Mouse (Mus musculus): ENCODE results near the gene Cpt1a. TPM values are rescaled to one million over a fixed set of nuclear protein-coding genes. Genes with fewer than 3 reads are reported as not detected.

Cpt1a gene
- polyA plus RNA-seq, 1 experiment, result 23.1 TPM

DNA sequence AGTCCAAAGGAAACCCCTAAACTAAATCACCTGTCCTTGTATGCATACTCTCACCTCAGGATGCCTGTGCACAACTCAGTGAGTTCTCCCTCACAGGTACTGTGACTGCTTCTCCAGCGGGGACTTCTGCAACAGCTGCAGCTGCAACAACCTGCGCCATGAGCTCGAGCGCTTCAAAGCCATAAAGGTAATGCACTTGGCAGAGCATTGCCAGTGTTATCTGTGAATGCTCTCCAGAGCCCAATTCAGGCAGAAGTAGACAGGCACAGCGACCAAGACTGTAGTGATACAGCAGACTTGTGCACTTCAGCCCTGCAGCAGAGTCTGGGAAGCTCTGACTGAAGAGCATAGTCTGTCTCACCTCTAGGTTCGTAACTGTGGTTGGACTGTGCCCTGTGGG is 80.3 kb downstream of the Cpt1a start:
- no peak for DNase-seq (ENCODE audit: low read depth)
- no peak for TF ChIP-seq CTCF (IDR thresholded peaks at IDR 0.05; ENCODE audit: borderline replicate concordance, extremely low read depth, insufficient read depth, insufficient read length)
- no peak for TF ChIP-seq POLR2A (IDR thresholded peaks at IDR 0.05; ENCODE audit: borderline replicate concordance, extremely low read depth, insufficient read depth, insufficient read length, poor library complexity, severe bottlenecking)

DNA sequence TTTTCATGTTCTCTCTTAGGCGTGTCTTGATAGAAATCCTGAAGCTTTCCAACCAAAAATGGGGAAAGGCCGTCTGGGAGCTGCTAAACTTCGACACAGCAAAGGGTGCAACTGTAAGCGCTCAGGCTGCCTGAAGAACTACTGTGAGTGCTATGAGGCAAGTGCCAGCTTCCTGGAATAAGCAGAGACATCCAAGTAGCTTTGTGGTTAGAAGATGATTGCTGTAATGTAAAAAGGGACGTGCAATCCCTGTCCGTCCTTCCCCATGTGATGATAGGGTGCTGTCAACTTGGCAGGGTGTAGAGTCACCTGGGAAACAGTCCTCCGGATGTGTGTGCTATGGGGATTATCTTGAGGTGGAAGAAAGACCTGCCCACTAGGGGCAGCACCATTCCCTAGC is 81.9 kb downstream of the Cpt1a start:
- no peak for DNase-seq (ENCODE audit: low read depth)
- no peak for TF ChIP-seq CTCF (IDR thresholded peaks at IDR 0.05; ENCODE audit: borderline replicate concordance, extremely low read depth, insufficient read depth, insufficient read length)
- TF ChIP-seq POLR2A (IDR thresholded peaks at IDR 0.05; ENCODE audit: borderline replicate concordance, extremely low read depth, insufficient read depth, insufficient read length, poor library complexity, severe bottlenecking), result no peak

DNA sequence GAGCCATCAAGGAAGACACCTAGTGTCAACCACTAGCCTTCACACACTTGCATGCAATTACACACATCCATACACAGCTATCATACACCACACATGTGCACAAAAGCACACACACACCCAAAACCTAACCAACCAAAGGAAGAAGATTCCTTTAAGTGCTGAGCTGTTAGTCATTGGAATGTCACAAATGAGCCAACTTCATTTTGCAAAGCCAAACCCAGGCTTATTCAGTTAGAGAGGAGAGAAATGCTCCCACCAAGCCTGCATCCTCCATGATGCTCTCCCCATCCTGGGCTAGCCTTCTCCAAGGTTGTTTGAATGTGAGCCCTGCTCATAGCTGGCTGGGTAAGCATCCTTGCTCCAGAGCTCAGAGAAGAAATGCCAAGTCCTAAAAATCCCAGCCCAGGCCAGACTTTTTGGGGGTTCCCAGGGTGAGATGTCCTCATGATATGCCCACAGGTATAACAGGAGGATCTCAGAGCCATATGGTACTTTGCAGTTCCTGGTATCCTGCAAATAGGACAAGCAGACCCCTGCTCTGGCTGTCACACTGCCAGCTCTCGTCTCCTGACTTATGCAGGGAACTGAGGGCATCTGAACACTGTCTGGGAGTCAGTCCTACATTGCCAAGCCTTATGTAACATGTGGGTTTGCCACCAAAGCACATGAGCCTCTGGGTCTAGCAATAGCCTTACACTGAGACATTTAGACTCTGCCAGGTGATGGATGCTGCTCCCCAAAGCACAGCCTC is 83.6 kb downstream of the Cpt1a start:
- no peak for TF ChIP-seq POLR2A (IDR thresholded peaks at IDR 0.05; ENCODE audit: borderline replicate concordance, extremely low read depth, insufficient read depth, insufficient read length, poor library complexity, severe bottlenecking)
- TF ChIP-seq CTCF (IDR thresholded peaks at IDR 0.05; ENCODE audit: borderline replicate concordance, extremely low read depth, insufficient read depth, insufficient read length), result no peak
- DNase-seq (ENCODE audit: low read depth), result no peak

DNA sequence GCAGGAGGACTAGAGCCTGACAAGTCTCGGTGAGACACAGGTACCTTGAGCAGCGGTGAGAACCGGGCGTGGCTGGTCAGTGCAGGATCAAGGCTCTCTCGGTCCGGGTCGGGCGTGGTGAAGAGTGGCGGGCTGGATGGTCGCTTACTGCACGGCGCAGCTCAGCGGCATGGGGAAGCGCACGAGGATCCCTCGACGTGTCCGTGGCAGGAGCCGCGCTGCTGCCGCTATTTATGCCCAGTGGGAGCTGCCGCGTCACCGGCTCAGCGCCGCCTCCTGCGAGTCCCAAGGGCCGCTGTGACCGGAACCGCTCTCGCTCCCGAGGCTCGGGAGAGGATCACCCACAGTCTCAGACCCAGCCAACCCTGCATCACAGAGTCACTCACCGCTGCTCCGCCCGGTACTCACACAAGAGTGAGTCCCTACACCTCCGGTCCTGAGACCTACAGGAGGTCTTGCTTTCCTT is 92.2 kb downstream of the Cpt1a start, which contains the start of gene Gal:
Gene Gal, minus strand, starts transcription at position 277 of the 466 bp plus-strand sequence.
- TF ChIP-seq CTCF (IDR thresholded peaks at IDR 0.05; ENCODE audit: borderline replicate concordance, extremely low read depth, insufficient read depth, insufficient read length) (no peak), POLR2A (IDR thresholded peaks at IDR 0.05; ENCODE audit: borderline replicate concordance, extremely low read depth, insufficient read depth, insufficient read length, poor library complexity, severe bottlenecking) (no peak)
- DNase-seq (ENCODE audit: low read depth), result peak; percentile 28

DNA sequence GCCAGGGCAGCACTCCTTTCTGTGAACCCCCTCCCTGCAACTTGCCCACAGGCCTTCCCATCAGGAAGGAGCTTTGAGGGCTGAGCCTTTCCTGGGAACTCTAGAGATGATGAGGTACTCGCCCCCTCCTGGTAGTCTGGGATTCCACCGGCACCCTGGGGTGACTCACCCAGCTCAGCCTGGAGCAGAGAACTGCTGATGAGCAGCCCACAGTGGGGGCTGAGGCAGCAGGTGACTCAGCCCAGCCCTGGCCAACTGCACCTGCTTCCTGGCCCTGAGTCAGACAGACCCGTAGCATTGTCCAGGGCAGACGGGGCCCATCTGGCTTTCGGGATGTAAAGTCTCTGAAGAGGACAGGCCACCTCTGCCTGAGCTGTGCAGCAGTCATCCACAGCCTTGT is 97.1 kb downstream of the Cpt1a start:
- no peak for DNase-seq (ENCODE audit: low read depth)
- TF ChIP-seq POLR2A (IDR thresholded peaks at IDR 0.05; ENCODE audit: borderline replicate concordance, extremely low read depth, insufficient read depth, insufficient read length, poor library complexity, severe bottlenecking) (no peak), CTCF (IDR thresholded peaks at IDR 0.05; ENCODE audit: borderline replicate concordance, extremely low read depth, insufficient read depth, insufficient read length) (no peak)

DNA sequence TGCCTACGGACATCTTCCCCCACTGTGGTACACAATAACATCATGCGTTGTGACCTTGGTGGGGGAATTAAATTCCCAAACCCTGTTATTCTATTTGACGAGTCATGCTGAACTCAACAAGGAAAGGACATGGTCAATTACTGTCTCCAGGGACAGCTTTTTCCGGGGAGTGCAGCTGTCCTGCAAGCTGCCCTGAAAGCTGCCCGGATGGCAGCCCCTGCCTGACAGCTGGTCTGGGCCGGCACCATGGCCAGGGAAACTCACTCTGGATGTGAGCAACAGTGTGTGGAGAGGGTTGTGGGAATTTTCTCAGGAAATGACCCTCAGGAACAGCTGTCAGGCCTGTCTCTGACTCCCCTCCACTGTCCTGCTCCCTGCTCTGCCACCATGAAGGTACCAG is 100.4 kb downstream of the Cpt1a start:
- TF ChIP-seq POLR2A (IDR thresholded peaks at IDR 0.05; ENCODE audit: borderline replicate concordance, extremely low read depth, insufficient read depth, insufficient read length, poor library complexity, severe bottlenecking) (no peak), CTCF (IDR thresholded peaks at IDR 0.05; ENCODE audit: borderline replicate concordance, extremely low read depth, insufficient read depth, insufficient read length) (no peak)
- DNase-seq (ENCODE audit: low read depth), result peak; percentile 31

DNA sequence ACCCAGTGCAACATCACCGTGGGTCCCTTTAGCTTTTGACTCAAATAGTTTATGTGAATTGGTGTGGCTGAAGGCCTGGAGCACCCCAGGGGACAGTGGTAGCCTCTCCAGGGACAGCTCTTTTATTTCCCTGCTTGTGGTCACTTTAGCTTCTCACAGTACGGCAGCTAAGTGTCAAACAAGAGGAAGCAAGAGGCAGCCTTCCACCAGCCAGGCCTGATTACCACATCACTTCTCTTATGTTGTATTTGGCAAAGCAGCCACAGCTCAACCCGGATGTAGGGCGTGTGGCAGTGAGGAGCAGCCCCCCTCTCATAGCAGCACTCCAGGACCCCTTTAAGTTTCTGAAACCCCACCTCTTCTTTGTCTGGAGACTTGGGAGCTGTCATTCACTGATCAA is 100.8 kb downstream of the Cpt1a start:
- no peak for DNase-seq (ENCODE audit: low read depth)
- TF ChIP-seq POLR2A (IDR thresholded peaks at IDR 0.05; ENCODE audit: borderline replicate concordance, extremely low read depth, insufficient read depth, insufficient read length, poor library complexity, severe bottlenecking), result no peak
- TF ChIP-seq CTCF (IDR thresholded peaks at IDR 0.05; ENCODE audit: borderline replicate concordance, extremely low read depth, insufficient read depth, insufficient read length), result no peak

DNA sequence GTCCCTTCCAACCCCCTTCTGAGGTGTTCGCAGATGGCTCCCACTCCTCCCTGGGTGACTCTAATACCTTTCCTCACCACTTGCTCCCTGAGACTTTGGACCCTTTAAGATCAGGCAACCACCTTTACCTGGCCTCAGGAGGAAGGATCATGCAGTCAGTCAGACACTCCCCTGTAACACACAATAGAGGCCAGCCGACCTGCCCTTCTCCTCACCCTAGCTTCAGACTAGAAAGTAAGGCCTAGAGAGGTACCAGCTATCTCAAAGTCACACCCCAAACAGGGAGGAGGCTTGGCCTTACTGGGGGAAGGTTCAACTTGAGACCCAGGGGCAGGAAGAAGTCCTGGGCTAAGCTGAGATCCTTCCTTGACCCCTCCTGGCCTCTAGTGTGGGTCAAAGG is 102.1 kb downstream of the Cpt1a start:
- TF ChIP-seq CTCF (IDR thresholded peaks at IDR 0.05; ENCODE audit: borderline replicate concordance, extremely low read depth, insufficient read depth, insufficient read length) (no peak), POLR2A (IDR thresholded peaks at IDR 0.05; ENCODE audit: borderline replicate concordance, extremely low read depth, insufficient read depth, insufficient read length, poor library complexity, severe bottlenecking) (no peak)

DNA sequence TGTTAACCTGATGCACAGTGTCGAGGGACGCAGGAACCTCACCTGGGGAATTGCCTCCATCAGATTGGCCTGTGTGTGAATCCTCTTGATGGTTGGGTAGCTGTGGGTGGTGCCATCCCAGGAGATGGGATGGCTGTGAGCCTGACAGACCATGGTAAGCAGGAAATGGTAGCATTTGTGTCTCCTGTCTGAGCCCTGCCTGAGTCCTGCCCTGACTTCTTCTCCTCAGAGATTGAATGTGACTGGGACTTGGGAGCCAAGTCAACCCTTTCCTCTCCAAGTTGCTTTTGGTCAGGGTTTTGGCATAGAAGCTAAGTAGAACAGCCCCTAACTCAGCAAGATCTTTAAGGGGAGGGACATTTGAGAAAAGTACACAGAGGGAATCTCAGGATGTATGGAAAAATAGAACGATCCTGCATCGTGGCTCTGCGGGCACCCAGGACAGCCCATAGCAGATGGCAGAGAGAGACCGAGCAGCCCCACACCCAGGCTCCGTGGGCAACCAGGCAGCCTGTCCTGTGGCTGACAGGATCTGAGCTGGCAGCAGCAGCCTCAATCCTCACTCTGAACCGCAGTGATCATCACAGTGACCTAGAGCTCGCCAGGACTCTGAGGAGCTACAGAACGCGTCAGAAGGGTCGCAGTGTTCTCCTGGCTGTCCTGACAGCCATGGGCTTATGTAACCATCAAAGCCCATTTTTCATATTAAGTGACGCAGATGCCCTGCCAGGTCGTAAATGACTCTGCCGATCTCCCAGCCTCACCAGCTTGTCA is 106.1 kb downstream of the Cpt1a start:
- no peak for TF ChIP-seq CTCF (IDR thresholded peaks at IDR 0.05; ENCODE audit: borderline replicate concordance, extremely low read depth, insufficient read depth, insufficient read length)
- TF ChIP-seq POLR2A (IDR thresholded peaks at IDR 0.05; ENCODE audit: borderline replicate concordance, extremely low read depth, insufficient read depth, insufficient read length, poor library complexity, severe bottlenecking), result no peak
- no peak for DNase-seq (ENCODE audit: low read depth)

More for the DNA sequence above, 102.1 kb downstream of the Cpt1a start:
- DNase-seq (ENCODE audit: low read depth), result no peak

DNA sequence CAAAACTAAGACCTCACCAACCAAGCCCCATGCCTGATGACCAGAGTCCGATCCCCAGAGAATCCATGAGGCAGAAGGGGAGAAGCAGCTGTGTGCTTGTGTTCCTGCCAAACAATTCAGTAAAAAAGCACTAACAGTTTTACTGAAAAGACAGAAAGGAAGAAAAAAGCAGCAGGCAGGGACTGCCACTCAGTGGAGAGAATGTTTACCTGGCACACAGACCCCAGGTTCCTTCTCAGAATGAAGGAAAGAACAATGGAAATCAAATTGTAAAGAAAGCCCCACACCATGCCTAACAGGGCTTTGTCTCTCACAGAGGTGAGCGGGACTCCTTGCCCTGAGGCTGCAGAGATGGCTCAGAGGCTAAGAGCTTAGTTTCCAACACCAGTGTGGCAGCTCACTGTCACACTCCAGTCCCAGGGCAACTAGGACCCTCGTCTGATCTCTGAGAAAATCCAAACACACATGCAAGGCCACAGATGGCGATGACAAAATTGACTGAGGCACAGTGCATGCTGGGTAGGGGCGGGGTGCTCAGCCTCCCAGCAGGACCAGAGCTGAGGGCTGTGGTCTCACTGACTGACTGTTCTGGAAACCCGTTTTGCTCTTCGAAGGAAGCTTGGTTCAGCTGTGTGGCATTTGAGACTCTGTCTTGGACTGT is 107.2 kb downstream of the Cpt1a start:
- peak; percentile 76 for DNase-seq (ENCODE audit: low read depth)
- TF ChIP-seq POLR2A (IDR thresholded peaks at IDR 0.05; ENCODE audit: borderline replicate concordance, extremely low read depth, insufficient read depth, insufficient read length, poor library complexity, severe bottlenecking) (no peak), CTCF (IDR thresholded peaks at IDR 0.05; ENCODE audit: borderline replicate concordance, extremely low read depth, insufficient read depth, insufficient read length) (no peak)

DNA sequence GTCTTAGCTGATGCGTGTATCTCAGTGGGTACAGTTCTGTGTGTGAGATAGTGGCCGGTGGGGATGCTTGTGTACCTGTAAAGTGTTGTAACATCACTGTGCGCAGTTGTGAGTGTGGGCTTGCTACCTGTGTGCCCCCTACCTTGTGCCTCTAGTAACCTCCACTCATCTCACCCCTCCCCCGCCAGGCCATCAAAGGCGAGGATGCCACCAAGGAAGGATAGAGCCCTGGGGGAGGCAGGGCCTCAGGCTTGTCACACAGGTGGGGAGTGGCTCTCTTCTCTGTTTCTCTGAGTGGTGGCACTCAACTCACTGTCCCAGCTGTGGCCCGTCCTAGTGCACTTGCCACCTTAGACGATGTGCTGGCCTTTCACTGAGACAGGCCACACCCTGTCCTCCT is 108.9 kb downstream of the Cpt1a start:
- no peak for TF ChIP-seq CTCF (IDR thresholded peaks at IDR 0.05; ENCODE audit: borderline replicate concordance, extremely low read depth, insufficient read depth, insufficient read length)
- no peak for DNase-seq (ENCODE audit: low read depth)

Data from brain, embryonic 14.5 days (tissue).